Mouse (Mus musculus): ENCODE results near the gene Trmt1. TPM values are rescaled to one million over a fixed set of nuclear protein-coding genes. Genes with fewer than 3 reads are reported as not detected.

Trmt1 gene
- polyA plus RNA-seq (2012; rRNA removed), result 144 and 158 TPM in 2 replicates
- polyA plus RNA-seq (2014; fragmentation: Nextera tagmentation; extraction: Ambion mirVana), result 71.0 and 71.7 TPM in 2 replicates

DNA sequence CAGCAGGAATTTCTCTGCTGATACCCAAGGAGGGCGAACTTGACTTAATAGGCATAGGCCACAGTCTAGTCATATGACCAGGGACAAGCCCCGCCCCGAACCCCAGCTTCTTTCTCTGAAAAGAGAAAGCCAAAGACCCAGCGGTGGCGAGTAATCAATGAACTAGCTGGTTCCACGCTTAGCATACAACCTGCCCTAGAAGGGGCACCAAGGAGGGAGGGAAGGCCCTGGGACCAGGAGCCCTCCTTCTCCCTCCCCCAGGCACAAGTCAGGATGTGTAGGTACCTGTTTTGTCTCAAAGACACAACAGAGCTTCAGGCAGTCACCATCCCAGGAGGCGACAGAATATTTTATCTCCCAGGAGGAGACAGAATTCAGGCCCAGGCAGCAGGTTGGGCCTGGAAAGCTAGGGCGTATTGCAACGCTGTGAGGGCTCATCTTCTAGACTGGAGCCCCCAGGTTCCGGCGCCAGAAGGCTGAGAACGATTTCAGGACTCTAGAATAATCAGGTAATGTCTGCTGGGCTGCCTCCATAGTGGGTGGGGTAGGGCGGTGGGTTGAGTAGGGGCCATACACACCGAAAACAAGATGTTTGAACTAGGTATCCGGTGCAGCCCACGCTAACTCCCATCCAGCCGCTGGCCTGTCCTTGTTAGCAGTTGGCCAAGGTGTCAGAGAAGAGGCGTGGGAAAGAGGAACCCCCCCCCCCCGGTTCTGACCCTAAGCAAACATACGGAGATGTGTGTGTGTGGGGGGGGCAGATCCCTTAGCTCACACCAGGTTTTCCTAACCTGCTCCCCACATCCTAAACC is at the start of gene Trmt1:
Trmt1 (plus strand) TSS at position 117 of the 812 bp plus-strand sequence.
- peak within 1 kb of the TSS; percentile 97 for H3K9ac ChIP-seq (ENCODE audit: low read depth, low read length, severe bottlenecking)
- H3K4me3 ChIP-seq (replicated peaks; ENCODE audit: low read length), result peak within 1 kb of the TSS; percentile 97
- H3K27ac ChIP-seq (replicated peaks; ENCODE audit: low read depth, low read length), result peak within 1 kb of the TSS; percentile 91
- TF ChIP-seq POLR2A (IDR thresholded peaks at IDR 0.05; ENCODE audit: borderline replicate concordance, extremely low read depth, insufficient read depth, insufficient read length), result no peak
- H3K4me1 ChIP-seq (ENCODE audit: control insufficient read depth, insufficient read depth, low read length), result peaks cover 34% of the 10 kb centered on the region
- H3K9me3 ChIP-seq (ENCODE audit: control insufficient read depth, low read length), result no peaks in the 10 kb centered on the region
- no peak for DNase-seq (ENCODE audit: low spot score)
- peaks cover 16% of the 10 kb centered on the region for H3K36me3 ChIP-seq (ENCODE audit: control insufficient read depth, insufficient read depth, low read length)
- no peak for ATAC-seq (ENCODE audit: low FRiP score, low read depth)
- 12% methylated on average over 18 of the region's 20 CpGs for WGBS
- peak within 1 kb of the TSS; percentile 88 for H3K4me2 ChIP-seq (replicated peaks; ENCODE audit: low read depth, low read length, severe bottlenecking)
- no peaks in the 10 kb centered on the region for H3K27me3 ChIP-seq (ENCODE audit: control insufficient read depth, insufficient read depth, low read length)

DNA sequence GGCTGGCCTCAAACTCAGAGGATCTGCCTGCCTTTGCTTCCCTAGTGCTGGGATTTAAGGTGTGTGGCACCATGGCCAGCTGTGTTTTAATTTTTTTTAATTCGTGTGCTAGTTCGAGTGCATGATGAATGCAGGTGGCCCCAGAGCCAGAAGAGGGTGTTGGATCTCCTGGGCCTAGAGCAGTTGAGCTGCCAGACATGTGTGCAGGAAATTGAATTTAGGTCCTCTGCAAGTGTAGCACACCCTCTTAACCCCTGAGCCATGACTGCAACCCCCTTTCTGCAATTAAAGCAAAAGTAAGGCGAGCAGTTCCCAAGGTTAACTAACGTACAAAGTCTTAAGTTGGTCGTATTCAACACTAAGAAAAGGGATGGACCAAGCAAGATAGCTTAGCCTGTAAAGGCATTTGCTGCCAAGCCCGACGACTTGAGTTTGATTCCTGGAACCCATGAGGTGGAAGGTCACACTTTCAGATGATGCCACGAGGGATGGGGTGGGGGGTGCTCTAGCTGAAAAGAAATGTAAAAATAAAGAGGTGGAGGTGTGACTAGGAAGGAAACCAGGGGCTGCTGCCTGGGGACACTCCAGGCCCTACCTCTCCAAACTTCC is 48.1 kb upstream of the Trmt1 start:
- Histone ChIP-seq H3K27ac (replicated peaks; ENCODE audit: low read depth, low read length) (peak overlapping the region; percentile 95), H3K4me3 (replicated peaks; ENCODE audit: low read length) (peak overlapping the region; percentile 53), H3K36me3 (ENCODE audit: control insufficient read depth, insufficient read depth, low read length) (no peaks in the 10 kb centered on the region), H3K9me3 (ENCODE audit: control insufficient read depth, low read length) (no peaks in the 10 kb centered on the region), H3K4me1 (ENCODE audit: control insufficient read depth, insufficient read depth, low read length) (peaks cover 27% of the 10 kb centered on the region), H3K27me3 (ENCODE audit: control insufficient read depth, insufficient read depth, low read length) (no peaks in the 10 kb centered on the region), H3K9ac (ENCODE audit: low read depth, low read length, severe bottlenecking) (peak overlapping the region; percentile 83), H3K4me2 (replicated peaks; ENCODE audit: low read depth, low read length, severe bottlenecking) (peak overlapping the region; percentile 86)
- no peak for DNase-seq (ENCODE audit: low spot score)
- WGBS, result 17% methylated on average over 8 of the region's 8 CpGs
- no peak for TF ChIP-seq POLR2A (IDR thresholded peaks at IDR 0.05; ENCODE audit: borderline replicate concordance, extremely low read depth, insufficient read depth, insufficient read length)
- no peak for ATAC-seq (ENCODE audit: low FRiP score, low read depth)

DNA sequence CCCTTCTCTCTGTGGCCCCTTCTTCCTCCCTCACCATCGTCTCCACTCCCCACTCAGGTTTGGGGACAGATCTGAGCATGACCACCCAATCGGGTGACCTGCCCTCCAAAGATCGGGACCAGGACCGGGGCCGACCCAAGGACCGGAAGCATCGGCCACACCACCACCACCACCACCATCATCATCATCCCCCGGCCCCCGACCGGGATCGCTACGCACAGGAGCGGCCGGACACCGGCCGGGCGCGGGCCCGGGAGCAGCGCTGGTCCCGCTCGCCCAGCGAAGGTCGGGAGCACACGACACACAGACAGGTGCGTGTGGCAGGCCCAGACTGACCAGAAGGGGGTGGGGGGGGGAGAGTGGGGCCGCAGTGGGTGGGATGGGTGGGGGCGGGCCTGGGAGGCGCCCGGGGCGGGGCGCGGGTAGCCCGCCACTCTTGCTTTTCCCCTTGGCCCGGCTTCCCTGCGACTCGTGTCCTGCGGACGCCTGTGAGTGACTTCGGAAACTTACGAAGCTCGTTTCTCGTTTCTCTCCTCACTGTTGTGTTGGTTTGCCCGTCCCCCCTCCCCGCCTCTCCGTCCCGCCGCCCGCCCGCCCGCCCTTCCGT is 47.4 kb upstream of the Trmt1 start:
- peak overlapping the region; percentile 86 for H3K4me2 ChIP-seq (replicated peaks; ENCODE audit: low read depth, low read length, severe bottlenecking)
- H3K9ac ChIP-seq (ENCODE audit: low read depth, low read length, severe bottlenecking), result peak overlapping the region; percentile 83
- H3K9me3 ChIP-seq (ENCODE audit: control insufficient read depth, low read length), result no peaks in the 10 kb centered on the region
- peak overlapping the region; percentile 95 for H3K27ac ChIP-seq (replicated peaks; ENCODE audit: low read depth, low read length)
- H3K27me3 ChIP-seq (ENCODE audit: control insufficient read depth, insufficient read depth, low read length), result no peaks in the 10 kb centered on the region
- peaks cover 27% of the 10 kb centered on the region for H3K4me1 ChIP-seq (ENCODE audit: control insufficient read depth, insufficient read depth, low read length)
- peak; percentile 41 for ATAC-seq (ENCODE audit: low FRiP score, low read depth)
- 2% methylated on average over 39 of the region's 52 CpGs for WGBS
- H3K36me3 ChIP-seq (ENCODE audit: control insufficient read depth, insufficient read depth, low read length), result no peaks in the 10 kb centered on the region
- DNase-seq (ENCODE audit: low spot score), result peak; percentile 63
- TF ChIP-seq POLR2A (IDR thresholded peaks at IDR 0.05; ENCODE audit: borderline replicate concordance, extremely low read depth, insufficient read depth, insufficient read length), result no peak
- peak overlapping the region; percentile 53 for H3K4me3 ChIP-seq (replicated peaks; ENCODE audit: low read length)

DNA sequence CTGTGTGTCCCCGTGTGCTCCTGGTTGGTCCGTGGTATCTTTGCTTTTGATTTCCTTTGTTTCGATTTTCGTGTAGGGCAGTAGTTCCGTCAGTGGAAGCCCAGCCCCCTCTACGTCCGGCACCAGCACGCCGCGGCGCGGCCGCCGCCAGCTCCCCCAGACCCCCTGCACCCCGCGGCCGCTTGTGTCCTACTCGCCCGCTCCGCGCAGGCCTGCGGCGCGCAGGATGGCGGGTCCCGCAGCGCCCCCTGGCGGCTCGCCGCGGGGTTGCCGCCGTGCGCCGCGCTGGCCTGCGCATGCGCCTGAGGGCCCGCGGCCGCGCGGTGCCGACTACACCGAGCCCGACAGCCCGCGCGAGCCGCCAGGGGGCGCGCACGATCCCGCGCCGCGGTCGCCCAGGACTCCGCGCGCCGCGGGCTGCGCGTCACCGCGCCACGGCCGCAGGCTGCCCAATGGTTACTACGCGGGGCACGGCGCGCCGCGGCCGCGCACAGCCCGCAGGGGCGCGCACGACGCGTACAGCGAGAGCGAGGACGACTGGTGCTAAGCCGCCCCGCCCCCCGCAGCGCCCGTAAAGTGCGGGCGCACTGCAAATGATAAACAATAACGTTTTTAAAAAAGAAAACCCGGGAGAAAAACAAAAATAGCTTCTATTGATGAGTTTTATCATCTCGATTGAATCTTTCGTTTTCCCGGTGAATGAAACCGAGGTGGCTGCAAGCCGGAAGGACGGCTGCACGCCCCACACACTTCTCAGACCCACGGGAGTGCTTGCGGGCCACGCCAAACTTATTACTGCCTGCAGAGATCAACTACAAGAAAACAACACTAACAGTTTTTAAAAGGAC is 46.7 kb upstream of the Trmt1 start:
- peak; percentile 94 for DNase-seq (ENCODE audit: low spot score)
- ATAC-seq (ENCODE audit: low FRiP score, low read depth), result peak; percentile 90
- WGBS, result under 1% methylated on average over 74 of the region's 106 CpGs
- Histone ChIP-seq H3K9ac (ENCODE audit: low read depth, low read length, severe bottlenecking) (peak overlapping the region; percentile 83), H3K27me3 (ENCODE audit: control insufficient read depth, insufficient read depth, low read length) (no peaks in the 10 kb centered on the region), H3K4me2 (replicated peaks; ENCODE audit: low read depth, low read length, severe bottlenecking) (peak overlapping the region; percentile 86), H3K36me3 (ENCODE audit: control insufficient read depth, insufficient read depth, low read length) (no peaks in the 10 kb centered on the region), H3K4me3 (replicated peaks; ENCODE audit: low read length) (peak overlapping the region; percentile 53), H3K4me1 (ENCODE audit: control insufficient read depth, insufficient read depth, low read length) (peaks cover 27% of the 10 kb centered on the region), H3K27ac (replicated peaks; ENCODE audit: low read depth, low read length) (peak overlapping the region; percentile 95), H3K9me3 (ENCODE audit: control insufficient read depth, low read length) (no peaks in the 10 kb centered on the region)
- peak; percentile 88; the same call in 1 of the 2 replicates for TF ChIP-seq POLR2A (IDR thresholded peaks at IDR 0.05; ENCODE audit: borderline replicate concordance, extremely low read depth, insufficient read depth, insufficient read length)
